Mouse (Mus musculus) erythroid progenitor cell, adult 5-6 weeks (primary cell): Measurements from ENCODE around the gene Katnal1. TPM values are rescaled to one million over a fixed set of nuclear protein-coding genes. Genes with fewer than 3 reads are reported as not detected.

ENCODE experiments used
- ATAC-seq: replicated peaks from 2 replicates; pipeline ENCODE4 v1.8.0; 2016; ENCODE audit warnings: moderate number of reproducible peaks, mild to moderate bottlenecking, moderate TSS enrichment, inconsistent platforms; ENCODE audit not compliant: poor library complexity, low FRiP score, severe bottlenecking
- total RNA-seq, 2 experiments: library from RNA; stranded (forward) in 1 of 2; stranded (reverse) in 1 of 2; fragments of 150-400 nt in 1 of 2; fragments of 186-747, 209-891 nt in 1 of 2; gene quantifications; 2 replicates each; pipeline versions ENCODE4 v1.2.3 to v1.2.4; 2015 to 2017; ENCODE audit warnings: low replicate concordance in 2 of 2

Gene Katnal1
- total RNA-seq, 2 experiments from 2014 or later: 40.2 to 47.7 TPM

GRCm38 (mm10) chr5:148831596-148832257, 97.4 kb downstream of the Katnal1 start:
- peak; percentile 71 for ATAC-seq

GRCm38 (mm10) chr5:148831141-148831547, 98.0 kb downstream of the Katnal1 start:
- ATAC-seq: no peak

GRCm38 (mm10) chr5:148825732-148826131, 103.4 kb downstream of the Katnal1 start:
- no peak for ATAC-seq

- ATAC-seq: no peak
Observed at GRCm38 (mm10) chr5:148822772-148823171, 106.3 kb downstream of the Katnal1 start.

Other genes starting within 250 kb of the Katnal1 start
- gene Gm42791, start 65.8 kb upstream of the Katnal1 start, total RNA-seq (2015; ENCODE audit: low replicate concordance): not detected in 2 replicates
- gene Gm42791, start 65.8 kb upstream of the Katnal1 start, total RNA-seq (2017; ENCODE audit: low replicate concordance): not detected in 2 replicates